Comparison of ENCODE assay signal across 26 mouse cellular contexts in the genomic region with DNA sequence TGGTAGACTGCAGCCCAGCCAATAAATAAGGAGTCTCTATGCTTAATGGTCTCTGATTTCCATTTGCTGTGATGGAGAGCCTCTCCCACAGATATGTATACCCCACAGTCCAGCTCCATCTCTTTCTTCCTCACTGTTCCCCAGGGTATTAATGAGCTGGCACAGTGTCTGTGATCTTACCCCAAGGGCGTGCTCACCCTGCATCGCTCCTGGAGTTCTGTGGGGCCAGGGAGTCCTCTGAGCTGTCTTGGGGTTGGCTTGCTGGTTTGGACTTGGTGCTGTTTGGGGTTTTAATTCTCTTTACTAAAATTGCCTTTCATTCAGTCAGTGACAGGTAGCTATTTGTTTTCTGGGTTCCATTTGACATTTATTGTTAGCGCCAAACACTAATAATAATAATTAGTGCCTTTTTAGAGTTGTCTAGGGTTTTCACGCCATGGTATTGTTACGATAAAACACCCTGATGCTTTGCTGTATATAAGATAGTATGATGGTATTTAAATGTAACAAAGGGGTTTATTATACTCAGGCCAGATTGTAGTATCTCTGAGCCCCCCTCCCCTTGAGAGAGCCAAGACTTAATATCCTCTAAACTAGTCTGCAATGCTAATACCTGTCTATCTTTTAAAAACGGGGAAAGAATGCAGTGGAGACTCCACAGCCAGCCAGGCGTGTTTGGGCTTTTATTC. TPM values are rescaled to one million over a fixed set of nuclear protein-coding genes. Genes with fewer than 3 reads are reported as not detected.
"Had no signal": no experiment of that assay in that cellular context is flagged by ENCODE, and none has a peak within 500 bp of the region (broad histone marks: within the 10 kb centered on the region; RNA-seq: fewer than 3 reads in every experiment).

No protein-coding gene starts in this region.

- H3K36me3 ChIP-seq: limb, embryonic 12.5 days; limb, embryonic 15.5 days; midbrain, embryonic 13.5 days; stomach, embryonic 15.5 days had no signal

- H3K27me3 ChIP-seq: limb, embryonic 12.5 days; limb, embryonic 15.5 days; midbrain, embryonic 13.5 days; stomach, embryonic 15.5 days had no signal

- DNase-seq: kidney, adult 18-20 months; kidney, adult 9 months; kidney, postnatal 14 days; kidney, postnatal 4 days; left cerebral cortex, postnatal 4 days; liver, postnatal 0 days; lung, embryonic 14.5 days; retina, postnatal 1 day; right cerebral cortex, postnatal 25 days; spleen, adult 18-20 months; thymus, postnatal 25 days had no signal

- H3K4me1 ChIP-seq: limb, embryonic 12.5 days; limb, embryonic 15.5 days; midbrain, embryonic 13.5 days; stomach, embryonic 15.5 days had no signal

- H3K9ac ChIP-seq: limb, embryonic 12.5 days; limb, embryonic 15.5 days; liver, embryonic 14.5 days; liver, postnatal 0 days; lung, embryonic 14.5 days; midbrain, embryonic 13.5 days; stomach, embryonic 15.5 days had no signal

- H3K4me3 ChIP-seq: limb, embryonic 12.5 days; limb, embryonic 15.5 days; midbrain, embryonic 13.5 days; stomach, embryonic 15.5 days had no signal

- ATAC-seq: liver, postnatal 0 days; lung, postnatal 0 days; midbrain, embryonic 13.5 days had no signal

- H3K9me3 ChIP-seq: limb, embryonic 12.5 days; limb, embryonic 15.5 days; midbrain, embryonic 13.5 days; stomach, embryonic 15.5 days had no signal

- H3K4me2 ChIP-seq: limb, embryonic 12.5 days; limb, embryonic 15.5 days; liver, embryonic 11.5 days; lung, embryonic 14.5 days; midbrain, embryonic 13.5 days; stomach, embryonic 15.5 days had no signal

- H3K27ac ChIP-seq: limb, embryonic 12.5 days; limb, embryonic 15.5 days; liver, embryonic 14.5 days; midbrain, embryonic 13.5 days; stomach, embryonic 15.5 days had no signal

RNA-seq across cellular contexts. Expression of a gene that starts 9.9 kb away (rescaled TPM):
- total RNA-seq: layer of hippocampus, adult 18-20 months; layer of hippocampus, postnatal 14 days; left cerebral cortex, adult 8-10 months; left cerebral cortex, postnatal 14 days; left cerebral cortex, postnatal 4 days; midbrain, postnatal 0 days had no signal
- polyA plus RNA-seq: kidney, embryonic 16.5 days; limb, embryonic 12.5 days; limb, embryonic 15.5 days; liver, embryonic 11.5 days; liver, embryonic 14.5 days; liver, postnatal 0 days; lung, embryonic 14.5 days; lung, postnatal 0 days; midbrain, embryonic 13.5 days; midbrain, postnatal 0 days; neural tube, embryonic 14.5 days; stomach, embryonic 15.5 days; thymus, postnatal 0 days had no signal
